Mouse (Mus musculus) frontal cortex, adult (tissue): ENCODE data around the gene Taok3.

ENCODE experiments used
- ATAC-seq: cut with Nextera tagmentation; 2 replicates; pipeline ENCODE4 v1.9.2; 2017; ENCODE audit warnings: mild to moderate bottlenecking, moderate library complexity, mixed read lengths; ENCODE audit not compliant: low TSS enrichment

Taok3 gene

GRCm38 (mm10) chr5:117140374-117140773, 20.4 kb downstream of the Taok3 start:
- no peak for ATAC-seq

GRCm38 (mm10) chr5:117143721-117144135, 23.8 kb downstream of the Taok3 start:
- peak; percentile 69; the same call in 1 of the 2 replicates for ATAC-seq

DNA sequence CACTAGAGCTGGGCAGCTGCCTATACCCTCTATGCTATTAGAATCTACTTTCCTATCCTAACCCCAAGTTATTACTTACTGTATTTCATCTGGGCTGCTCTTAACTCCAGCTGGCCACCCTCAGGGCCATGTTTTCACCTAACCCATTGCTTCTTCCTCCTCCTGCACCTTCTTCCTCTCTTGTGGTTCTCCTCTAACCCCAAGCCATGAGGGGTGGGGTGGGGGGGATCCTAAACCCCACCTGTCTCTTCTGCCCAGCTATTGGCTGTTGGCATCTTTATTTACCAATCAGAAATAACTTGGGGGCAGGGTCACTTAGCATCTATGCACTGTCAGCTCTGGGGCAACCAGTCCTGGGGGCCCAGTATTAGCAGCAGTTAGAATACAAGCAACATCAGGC, 26.2 kb downstream of the Taok3 start:
- ATAC-seq: no peak

DNA sequence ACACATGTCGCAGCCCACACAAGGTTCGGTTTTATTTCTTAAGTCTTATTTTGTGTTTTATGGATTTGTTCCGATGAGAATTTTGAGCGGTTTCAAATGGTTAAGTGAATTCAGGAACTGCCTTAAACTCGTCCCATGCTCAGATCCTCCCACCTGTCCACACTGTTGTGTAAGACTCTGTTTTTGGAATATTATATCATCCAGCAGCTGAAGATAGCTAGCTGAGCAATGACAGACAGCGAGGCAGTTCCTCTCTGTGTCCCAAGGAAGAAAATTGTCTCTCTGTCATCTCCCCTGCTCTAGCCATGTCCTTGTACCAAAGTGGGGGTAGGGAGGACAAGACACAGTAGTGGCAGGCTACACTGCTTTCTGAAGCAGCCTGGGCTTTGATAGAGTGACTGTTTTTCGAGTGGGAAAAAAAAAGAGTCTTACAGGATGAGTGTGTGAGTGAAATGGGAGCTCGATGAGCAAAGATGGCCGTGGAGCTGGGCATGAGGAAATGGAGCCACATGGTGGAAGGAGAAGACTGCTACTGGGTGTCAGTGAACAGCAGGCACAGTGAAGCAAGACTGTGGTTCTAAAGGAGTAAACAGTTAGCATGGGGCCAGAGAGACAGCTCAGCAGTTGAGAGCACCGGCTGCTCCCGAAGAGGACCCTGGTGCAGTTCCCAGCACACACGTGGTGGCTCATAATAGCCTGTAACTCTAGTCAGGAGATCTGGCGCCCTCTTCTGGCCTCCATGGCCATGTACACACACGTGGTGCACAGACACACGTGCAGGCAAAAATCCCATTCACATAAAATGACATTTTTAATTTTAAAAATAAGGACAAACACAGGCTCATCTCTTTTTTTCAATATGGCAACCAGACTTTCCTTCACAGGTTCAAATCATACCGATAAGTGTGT, 27.5 kb downstream of the Taok3 start:
- ATAC-seq: peak; percentile 96

GRCm38 (mm10) chr5:117149054-117149942, 29.4 kb downstream of the Taok3 start:
- no peak for ATAC-seq

DNA sequence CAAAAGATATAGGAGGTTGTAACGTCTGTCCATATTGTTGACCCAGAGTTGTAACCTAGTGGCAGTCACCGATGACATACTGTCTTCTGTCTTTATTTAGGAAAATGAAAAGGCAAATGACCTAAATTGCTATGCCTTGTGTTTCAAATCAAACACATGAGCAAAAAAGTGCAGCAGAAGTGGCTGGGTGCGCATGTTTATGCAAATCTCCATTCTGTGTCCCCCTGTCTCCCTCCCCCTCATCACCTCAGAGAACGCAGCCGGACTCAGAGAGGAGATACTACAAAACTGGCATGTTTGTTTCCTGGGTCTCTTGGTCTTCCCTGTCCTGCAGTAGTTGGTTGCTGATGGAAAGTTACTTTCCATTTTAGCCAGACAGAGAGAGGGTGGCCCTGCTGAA, 30.1 kb downstream of the Taok3 start:
- ATAC-seq: no peak

DNA sequence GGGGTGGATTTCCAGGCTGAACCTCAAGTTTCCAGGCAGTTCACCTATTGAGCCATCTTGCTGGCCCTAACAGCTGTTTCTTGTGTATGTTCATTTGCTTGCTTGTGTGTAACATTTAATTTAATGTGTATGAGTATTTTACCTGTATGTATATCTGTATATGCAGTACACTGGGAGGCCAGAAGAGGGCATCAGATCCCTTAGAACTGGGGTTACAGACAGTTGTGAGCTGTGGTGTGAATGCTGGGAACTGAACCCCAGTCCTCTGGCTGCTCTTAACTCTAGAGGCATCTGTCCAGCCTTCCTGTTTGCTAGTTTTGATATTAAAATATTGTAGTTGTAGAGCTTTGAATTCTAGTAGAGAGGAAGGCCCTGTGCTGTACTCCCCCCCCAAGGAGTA, 33.0 kb downstream of the Taok3 start:
- no peak for ATAC-seq

DNA sequence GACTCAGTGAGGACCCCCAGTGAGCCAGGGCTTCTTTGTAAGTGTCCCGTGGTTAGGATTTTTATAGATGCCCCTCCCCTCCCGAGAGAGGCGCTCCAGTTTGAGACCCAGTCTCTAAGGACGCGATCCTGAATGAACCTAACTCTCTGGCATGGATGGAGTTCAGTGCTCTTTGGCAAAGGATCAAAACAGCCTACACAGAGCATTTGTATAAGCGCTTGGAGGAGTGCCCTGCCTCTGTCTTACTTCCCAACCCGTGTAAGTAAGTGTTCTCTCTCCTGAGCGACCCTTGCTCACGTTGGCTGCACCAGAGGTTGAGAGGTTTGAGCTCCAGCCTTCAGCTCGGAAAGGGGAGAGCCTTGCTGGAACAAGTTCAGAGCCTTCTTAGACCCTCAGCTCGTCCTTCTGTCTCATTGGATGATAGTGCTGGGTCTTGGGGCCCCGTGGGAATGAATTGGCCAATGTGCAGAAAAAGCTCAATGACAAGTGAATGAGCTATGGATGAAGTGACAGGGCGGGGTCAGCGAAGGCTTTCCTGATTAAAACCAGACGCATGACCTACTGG, 33.7 kb downstream of the Taok3 start:
- ATAC-seq: no peak

GRCm38 (mm10) chr5:117158335-117159018, 38.5 kb downstream of the Taok3 start:
- no peak for ATAC-seq

GRCm38 (mm10) chr5:117159326-117159725, 39.4 kb downstream of the Taok3 start:
- no peak for ATAC-seq

DNA sequence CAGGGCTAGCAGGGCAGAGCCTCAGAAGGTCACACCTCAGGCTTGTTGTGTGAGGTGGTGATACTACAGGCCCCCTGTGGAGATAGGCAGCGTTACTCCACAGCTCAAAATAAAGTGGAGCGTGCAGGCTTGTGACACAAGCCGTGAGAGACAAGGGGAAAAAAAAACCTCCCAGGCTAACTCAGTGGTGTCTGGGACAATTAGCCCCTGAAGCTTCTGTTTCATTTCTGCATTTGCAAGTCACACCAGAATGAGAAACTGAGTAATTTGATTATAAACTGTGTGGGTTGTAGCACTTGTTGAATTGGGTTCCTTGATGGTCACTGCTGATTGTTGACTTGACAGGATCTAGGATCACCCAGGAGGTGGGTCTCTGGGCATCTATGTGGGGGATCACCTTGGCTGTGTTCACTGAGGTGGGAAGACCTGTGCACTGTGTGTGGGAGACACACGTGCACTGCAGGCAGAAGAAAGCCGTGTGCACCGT, 39.9 kb downstream of the Taok3 start:
- no peak for ATAC-seq

GRCm38 (mm10) chr5:117160499-117160898, 40.6 kb downstream of the Taok3 start:
- no peak for ATAC-seq

DNA sequence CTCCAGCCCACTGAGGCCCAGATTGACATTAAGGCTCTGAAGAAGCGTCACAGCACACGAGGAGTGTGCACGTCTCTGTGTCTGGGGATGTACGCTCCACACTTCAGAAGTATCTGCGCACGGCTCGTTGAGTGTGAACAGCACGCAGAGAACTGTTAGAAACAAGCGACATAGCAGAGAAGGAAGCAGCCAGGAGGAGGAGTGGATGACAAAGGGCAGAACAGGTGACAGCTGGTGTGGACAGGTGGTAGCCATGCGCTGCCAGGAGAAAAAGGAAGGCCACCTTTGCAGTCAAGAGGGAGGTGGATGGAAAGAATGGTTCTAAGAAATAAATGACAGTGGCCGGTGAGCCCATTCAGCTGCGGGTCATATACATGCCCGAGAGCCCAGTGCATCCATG, 43.9 kb downstream of the Taok3 start:
- no peak for ATAC-seq

DNA sequence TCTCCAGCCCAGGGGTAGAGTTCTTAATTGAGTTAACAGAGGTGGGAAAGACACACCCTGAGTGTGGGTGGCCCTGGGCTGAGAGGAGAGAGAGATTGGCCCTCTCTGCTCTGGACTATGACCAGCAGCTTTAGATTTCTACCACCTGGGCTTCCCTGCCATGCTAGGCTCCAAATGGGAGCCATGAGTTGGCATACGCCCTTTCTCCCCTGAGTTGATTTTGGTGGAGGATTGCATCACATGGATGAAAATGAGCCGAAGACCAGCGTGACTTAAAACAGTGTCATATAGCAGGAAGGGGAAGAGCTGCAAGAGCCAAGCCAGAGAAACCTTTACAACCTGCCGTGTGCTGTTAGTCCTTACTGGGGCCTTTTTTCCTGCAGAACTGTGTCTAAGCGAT, 44.6 kb downstream of the Taok3 start:
- no peak for ATAC-seq

GRCm38 (mm10) chr5:117164923-117165322, 45.0 kb downstream of the Taok3 start:
- ATAC-seq: no peak

- ATAC-seq: no peak
Measured at GRCm38 (mm10) chr5:117165946-117166345, 46.0 kb downstream of the Taok3 start.

DNA sequence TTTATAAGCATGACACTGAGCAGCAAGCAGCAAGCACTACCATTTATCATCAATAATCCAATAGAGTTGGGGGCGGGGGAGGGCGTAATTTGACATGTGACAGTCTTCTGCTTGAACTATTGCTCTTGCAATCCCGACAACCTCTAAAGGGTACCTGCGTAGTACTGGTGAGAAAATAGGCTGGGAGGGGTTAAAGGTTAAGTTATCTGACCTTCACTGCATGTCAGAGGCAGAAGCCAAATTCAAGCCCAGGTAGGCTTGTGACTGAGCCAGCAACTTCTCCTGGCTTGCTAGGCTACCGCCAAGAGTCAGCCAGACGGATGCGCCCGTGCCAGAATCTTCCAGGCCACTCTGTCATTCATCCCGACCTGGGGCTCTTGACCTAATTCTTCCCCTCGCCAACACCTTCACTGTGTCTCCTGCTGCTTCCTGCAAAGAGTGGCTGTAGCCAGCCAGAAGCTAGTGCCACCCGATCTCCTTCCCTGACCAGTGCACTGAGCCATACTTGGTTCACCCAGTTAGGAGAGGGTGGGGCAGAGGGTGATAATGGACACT, 47.0 kb downstream of the Taok3 start:
- no peak for ATAC-seq

DNA sequence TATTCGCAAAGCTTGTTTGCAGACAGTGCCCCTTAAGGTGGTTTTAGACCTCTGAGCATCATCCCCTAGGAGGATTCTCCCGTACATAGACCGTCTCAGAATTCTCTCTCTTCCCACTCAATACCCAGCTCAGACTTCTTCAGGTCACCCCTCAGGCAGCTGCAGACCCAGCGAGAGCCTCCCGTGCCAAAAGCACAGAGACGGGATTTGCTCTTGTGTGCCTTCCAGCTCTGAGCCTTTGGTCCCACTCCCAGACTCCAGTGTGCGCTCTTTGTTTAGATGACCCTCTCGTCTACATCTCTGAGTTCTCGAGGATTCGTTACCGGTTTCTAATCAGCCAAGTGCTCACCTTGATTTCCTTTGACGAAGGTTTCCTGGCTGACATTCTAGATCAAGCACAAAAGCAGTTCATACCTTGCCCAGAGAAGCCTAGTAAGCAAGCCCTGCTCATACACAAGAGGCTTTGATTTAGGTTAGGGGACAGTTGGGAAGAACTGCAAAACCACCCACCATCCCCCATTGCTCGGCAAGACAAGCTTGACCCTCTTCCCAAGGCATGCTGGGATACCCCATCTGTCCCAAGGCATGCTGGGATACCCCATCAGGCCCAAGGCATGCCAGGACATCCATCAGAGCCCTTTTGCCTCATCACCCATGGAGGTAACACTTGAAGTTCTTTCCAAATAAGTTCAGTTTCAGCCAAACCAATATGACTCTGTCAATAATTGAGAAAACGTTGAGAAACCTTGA, 48.6 kb downstream of the Taok3 start:
- no peak for ATAC-seq

- no peak for ATAC-seq
Measured at GRCm38 (mm10) chr5:117174057-117174456, 54.1 kb downstream of the Taok3 start.

DNA sequence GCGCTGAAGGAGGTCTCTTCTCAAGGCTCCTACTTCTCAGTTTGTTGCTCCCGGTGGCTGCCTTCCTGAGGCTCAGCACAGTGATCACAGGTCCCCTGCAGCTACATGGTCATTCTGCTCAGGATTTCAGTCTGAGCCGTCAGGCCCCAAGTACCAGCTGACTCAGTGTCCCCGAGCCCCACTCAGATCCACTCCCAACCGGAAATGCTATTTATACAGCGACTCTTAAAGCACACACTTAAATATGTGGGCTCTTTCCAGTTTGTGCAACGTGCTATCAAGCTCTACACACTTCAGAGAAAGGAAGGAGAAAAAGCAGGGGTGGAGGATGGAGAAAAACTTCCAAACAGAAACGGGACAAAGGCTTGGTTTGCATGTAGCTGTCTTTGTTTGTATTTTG, 56.0 kb downstream of the Taok3 start:
- ATAC-seq: no peak

- ATAC-seq: no peak
Measured at GRCm38 (mm10) chr5:117178079-117178478, 58.1 kb downstream of the Taok3 start.
